Mouse (Mus musculus): Measurements from ENCODE around the gene Cr1l.

Cr1l gene

DNA sequence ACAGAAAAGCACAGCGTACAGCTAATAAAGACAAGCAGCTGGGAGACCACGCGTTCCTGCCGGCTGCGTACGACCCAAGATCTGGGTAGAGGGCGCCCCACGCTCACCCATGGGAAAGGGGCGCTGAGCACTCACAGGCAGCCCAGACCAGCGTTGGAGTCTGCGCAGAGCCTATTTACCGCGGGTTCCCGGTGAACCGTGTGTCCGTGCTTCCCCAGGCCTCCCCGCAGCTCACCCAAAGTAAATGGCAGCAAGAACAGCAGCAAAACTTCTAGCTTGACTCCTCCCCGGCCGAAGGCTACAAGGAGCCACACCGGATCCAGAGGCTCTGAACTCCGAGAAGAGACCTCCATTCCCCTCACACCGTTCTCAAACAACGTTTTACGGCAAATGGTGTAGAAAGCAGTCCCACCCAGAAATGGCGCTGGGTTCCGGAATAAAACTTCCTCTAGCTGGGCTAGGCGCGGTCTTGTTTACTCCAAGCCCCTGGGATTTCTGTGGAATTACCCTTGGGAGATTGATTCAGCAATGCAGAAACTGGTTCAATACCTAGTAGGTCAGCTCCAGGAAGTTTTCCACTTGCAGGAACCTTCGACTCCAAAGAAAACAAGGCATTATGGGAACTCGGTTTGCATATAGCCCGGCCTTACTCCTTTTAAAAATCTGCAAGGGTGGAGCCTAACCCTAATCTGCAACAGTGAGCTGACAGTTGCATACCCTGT lies at the start of gene Cr1l:
Gene Cr1l (minus strand): TSS at position 634 of the 722 bp plus-strand sequence.
- peak; percentile 73 for DNase-seq

DNA sequence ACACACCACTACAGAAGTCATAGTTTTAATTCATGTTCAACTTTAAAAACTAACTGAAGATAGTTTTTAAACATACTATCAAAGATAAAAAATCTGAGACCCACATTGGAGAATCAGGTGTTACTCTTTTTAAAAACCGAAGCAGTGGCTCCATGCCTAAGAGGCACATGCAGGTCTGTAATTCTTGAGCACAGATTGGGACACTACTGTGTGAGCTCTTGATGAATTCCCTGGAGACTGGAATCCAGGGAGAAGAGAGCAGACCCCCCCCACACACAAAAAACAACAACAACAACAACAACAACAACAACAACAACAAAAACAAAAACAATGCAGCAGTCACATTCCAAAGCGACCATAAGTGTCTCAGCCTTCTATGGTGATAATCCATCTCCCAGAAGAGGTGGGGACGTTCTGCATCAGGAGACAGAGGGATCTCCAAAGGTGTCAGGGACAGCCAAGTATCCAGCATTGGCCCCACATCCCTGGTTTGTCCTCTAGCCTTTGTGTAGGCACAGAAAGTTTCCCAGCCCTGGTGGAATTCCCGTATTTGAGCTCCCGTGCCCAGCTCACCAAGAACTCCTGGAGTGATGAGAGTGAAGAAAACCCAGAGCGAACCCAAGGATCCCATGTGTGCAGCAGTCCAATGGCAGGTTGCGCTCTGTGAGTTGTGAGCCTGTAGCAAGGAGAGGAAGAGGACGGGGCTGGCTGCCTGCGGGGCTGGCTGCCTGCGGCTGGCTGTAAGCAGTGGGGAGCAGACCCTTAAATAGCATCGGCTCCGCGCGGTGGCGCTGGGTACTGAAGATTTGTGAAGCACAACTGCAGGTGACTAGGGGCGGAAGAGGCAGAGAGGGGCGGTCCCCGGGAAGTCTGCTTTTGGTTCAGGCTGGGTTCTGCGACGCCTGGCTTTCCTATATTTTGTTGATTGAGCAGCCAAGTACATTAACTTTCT lies 44.9 kb upstream of the Cr1l start, which contains the start of gene Cr2:
Gene Cr2 (minus strand): TSS at position 737 of the 952 bp plus-strand sequence.
- DNase-seq = no peak

DNA sequence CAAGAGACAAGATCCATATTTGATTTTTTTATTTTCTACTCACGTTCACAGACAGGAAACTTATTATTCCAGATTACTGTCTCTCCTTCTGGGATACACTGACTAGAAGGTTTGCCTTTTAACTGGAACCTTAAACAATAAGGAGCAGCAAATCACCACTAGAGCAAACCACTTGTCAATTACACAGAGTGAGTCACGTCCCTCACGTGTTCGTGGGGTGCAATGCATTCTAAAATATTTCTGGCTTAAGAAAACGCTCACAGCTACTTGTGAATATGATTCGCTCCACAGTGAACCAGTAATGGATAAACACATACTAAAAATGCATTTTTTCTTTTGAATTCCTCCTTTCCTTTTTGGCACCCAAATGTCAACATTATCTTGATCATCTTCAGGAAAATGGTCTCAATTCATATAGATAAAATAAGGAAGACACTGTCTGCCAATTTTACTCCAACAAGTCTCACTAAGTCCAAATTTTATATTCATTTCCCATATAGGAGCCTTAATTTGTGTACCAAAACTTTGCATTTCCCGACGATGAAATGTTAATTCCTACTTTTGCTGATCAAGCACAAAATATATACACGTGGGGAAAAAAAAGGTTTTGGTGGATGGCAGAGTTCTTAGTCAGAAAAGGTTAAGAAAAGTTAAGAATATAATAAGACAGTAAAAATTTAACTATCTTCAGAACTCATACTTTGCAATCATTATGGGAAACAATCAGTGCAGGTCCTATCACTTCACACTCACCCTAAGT lies 33.8 kb upstream of the Cr1l start:
- no peak for DNase-seq

DNA sequence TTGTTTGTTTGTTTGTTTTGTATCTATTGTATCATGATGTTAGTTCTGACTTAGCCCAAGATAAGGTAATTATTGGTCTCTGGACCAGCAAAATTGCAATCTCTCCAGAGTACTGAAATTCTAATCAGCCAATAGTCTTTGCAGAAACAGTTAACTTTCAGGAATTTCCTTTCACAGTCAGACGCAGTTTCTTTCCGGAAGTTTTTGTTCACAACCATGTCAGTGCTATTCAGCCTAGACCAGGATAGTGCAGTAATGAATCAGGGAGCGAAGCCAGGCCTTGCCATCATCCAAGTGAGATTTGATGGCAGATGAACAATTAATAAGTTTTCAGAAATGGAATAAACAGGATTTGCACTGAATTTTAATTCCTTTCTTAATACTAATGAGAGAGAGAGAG lies 684 bp upstream of the Cr1l start:
- no peak for DNase-seq

DNA sequence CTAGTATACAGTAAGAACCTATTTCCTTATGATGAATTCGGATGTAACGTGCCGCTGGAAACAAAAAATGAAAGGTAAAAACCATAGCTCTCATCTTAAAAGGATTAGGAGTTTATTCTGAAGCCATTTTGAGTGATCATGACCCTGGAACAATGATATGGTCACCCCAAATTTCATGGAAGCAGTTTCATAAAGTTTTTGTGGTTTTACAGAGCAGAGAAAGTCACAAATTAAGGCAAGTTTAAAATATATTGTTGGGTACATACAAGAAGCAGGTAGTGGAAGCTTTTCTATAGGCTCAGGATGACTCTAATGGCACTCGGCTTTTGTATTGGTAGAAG lies 259 bp upstream of the Cr1l start:
- DNase-seq = no peak

DNA sequence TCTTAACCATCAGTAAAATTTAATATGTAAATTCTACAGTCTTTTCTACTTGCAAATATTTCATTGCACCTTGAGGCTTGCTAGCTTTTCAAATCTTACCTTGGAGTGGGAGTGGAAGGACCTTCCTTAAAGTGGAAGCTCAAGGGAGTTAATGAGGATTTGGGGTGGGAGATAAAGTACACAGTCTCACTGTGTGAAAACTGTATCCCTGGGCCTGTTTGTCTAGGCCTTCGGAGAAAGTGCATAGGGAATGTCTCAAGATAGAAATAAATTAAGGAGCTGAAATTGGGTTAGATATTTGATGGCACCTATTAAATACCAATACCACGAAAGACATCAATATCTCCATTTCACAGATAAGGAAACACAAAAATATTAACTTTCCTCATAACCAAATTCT lies 907 bp downstream of the Cr1l start:
- DNase-seq = no peak

DNA sequence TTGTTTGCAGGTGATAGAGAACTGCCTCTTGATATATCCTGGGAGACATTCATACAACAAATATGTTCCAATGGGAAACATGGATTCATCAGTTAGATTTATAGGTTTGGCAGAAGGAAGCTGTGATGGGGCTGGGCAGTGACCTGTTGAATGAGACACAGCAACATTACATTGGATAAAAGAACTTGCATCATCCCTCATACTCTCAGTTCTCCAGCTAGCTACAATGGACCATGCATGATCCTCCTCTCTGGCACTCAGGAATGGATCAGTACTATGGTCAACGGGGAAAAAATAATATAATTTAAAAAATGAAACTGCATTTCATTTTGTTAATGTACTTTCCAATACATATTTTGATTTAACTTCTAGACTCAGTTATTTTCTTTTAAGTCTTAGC lies 1.5 kb downstream of the Cr1l start:
- no peak for DNase-seq

DNA sequence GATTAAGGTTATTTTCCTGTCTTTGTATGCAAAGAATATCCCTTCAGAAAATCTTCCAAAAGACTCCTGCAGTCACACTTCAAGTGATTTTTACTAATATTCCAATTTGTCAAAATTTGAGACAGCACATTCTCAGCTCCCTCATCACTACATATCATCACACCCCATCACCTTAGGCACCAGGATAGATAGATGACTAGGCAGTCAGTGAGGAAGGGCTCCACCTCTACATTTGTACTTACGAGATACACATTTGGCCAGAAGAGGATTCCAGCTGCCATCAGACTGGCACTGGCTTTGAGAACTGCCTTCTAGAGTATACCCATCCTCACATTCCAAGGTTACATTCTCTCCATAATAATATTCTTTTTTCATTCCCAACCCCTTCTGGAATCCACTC lies 17.0 kb downstream of the Cr1l start:
- DNase-seq = no peak

DNA sequence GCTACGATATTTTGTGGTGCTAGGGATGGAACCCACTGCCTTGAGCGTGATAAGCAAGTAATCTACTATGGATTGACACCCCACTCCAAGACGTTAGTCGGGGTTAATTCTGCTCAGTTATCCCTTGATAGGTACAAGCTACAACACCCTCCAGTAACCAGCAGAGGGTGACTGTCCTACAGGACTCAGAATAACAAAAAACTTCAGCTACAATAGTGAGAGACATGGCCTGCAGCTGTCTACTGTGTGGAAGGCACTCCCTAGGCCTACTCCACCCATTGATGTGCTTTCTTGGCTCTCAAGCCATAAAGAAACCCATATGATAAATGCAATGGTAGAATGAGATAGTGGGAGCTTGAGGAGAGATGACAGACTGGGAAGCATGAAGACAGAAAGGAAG lies 17.8 kb downstream of the Cr1l start:
- DNase-seq = no peak

DNA sequence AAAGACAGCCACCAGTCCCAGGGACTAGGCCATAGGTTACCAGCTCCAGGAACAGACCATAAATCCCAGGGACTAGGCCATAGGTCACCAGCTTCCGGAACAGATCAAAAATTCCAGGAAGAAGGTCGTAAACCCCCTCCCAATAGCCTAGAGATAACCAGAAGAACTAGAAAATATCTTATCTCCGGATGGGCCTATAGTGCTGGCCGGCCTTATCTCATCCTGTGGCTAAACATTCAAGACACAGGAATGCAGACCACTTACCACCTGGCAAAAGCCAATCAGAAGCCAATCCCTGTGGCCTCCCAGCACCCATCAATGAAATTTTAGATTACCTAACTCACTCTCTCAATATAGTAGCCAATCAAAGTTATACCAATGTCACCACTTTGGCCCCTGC lies 30.7 kb downstream of the Cr1l start:
- DNase-seq = no peak

DNA sequence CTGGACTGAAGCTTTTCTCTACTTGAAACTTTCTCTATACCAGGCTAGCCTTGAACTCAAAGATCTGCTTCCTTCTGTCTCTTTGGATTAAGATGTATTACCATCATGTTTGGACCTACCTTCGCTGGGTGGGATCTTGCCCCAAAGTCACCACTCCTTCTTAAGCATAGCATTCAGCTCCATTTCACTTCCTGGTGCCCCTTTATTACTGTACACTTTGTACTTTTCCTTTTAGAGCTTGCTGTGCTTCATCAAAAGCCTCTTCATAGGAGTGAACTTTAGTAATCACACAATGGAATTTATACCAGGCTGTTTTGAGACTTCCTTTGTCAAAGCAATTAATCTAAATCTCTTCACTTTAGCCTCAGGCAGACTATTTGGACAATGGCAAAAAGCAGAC lies 33.4 kb downstream of the Cr1l start:
- DNase-seq = no peak

DNA sequence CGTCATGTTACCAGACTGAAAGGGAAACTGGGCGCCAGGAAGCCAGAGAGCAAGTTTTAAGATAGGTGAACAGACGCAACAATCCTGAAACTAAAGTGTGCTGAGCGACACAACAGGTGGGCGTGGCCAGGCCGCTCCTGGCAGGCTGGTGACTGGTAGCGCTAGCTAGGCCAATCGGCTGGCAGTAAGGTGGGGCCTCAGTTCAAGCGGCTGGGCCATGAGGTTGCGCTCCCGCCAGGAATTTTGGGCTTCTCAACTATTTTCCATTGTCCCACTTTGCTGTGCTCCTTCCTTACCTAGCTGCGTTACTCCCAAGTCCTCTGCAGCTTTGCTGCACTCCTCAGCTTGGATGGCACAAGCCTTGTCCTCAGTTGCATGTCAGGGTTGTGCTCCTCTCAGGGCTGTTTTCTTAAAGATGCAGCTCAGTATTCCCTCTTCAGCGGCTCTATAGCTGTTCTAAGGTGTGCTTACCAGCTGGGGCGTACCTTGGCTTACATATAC lies 39.1 kb downstream of the Cr1l start, which contains the start of gene Cd46:
Gene Cd46 (minus strand): TSS at position 30 of the 501 bp plus-strand sequence.
- DNase-seq = peak; percentile 12

DNA sequence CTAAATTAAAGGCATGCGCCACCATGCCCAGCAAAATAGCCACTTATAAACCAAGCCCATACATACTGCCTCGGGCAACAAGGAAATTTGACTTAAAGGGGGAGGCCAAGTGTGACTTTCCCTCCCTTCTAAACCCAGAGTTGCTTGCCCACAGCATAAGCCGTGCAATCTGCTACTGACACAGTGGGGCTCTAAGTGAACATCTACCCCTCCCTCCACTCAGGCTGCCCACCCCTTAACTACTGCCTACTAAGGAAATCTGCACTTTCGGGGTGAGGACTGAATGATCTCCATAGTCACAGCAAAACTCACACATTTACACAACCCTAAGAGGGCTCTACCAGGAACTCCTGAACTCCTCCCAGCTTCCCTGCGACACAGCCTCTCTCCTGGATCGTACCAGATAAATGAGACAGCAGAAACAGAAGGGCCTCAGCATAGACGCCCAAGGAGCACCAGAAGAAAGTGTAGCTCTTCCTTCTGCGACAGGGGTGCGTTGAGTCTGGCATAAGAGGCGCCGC lies 39.6 kb downstream of the Cr1l start:
- no peak for DNase-seq

DNA sequence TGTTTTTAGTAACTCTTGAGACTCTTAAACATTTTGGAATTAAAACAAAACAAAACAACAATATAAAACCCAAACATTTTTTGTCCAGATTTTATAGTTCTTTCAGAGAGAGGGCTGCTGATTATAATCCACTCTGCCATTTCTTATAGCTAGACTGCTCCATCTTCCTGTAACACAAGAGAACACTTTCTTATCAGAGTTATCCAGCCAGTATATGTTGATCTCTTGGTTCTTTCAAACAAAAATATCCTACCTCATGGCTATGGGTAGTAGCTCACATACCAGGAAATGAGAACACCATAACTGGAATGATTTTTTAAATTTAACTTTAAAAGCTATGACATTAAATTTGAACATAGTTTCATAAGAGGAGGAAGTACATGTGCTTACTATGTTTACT lies 49.2 kb downstream of the Cr1l start:
- DNase-seq = no peak

Measured in cerebellum, adult 11 months (tissue).